Mouse (Mus musculus): ENCODE measurements around the gene Thap7. TPM values are rescaled to one million over a fixed set of nuclear protein-coding genes. Genes with fewer than 3 reads are reported as not detected.

The Thap7 gene
- total and polyA plus RNA-seq, 2 experiments: 15.1 to 49.2 TPM

DNA sequence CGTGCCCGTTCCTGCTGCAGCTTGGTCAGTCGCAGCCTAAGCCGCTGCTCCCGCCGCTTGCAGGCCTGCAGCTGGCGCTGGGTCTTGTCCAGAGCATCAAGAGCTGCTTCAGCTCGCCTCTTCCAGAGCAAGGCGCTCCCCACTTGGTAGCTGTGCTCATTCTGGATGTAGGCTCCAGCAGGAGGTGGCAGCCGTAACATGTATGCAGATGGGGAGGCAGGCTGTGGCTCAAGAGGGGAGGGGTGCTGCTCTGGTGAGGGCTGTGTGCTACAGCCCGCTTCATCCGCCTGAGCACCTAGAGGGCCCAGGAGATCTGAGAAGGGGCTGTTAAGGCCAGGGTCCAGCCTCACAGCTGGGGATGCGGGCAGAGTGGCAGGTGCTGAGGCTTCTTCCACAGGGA lies 2.7 kb downstream of the Thap7 start:
- Histone ChIP-seq H3K4me1 (ENCODE audit: control insufficient read depth, insufficient read depth, low read length) (peaks cover 12% of the 10 kb centered on the region), H3K9ac (ENCODE audit: low read depth, low read length) (no peak overlapping the region), H3K36me3 (ENCODE audit: control insufficient read depth, insufficient read depth, low read length) (peaks cover 8% of the 10 kb centered on the region; the same call in 1 of the 2 replicates), H3K27me3 (ENCODE audit: control insufficient read depth, insufficient read depth, low read length) (no peaks in the 10 kb centered on the region), H3K27ac (replicated peaks; ENCODE audit: insufficient read depth, low read depth, low read length) (no peak overlapping the region), H3K79me2 (ENCODE audit: control insufficient read depth, insufficient read depth, low read length) (peaks cover 3% of the 10 kb centered on the region; the same call in 1 of the 2 replicates), H3K4me3 (ENCODE audit: insufficient read depth, low read depth, low read length) (no peak overlapping the region)
- TF ChIP-seq POLR2A (IDR thresholded peaks at IDR 0.05; ENCODE audit: extremely low read depth, insufficient read depth, low read length) (no peak), CTCF (IDR thresholded peaks at IDR 0.05; ENCODE audit: low read depth, low read length) (no peak)
- DNase-seq (ENCODE audit: extremely low read depth, low read depth, low spot score): no peak
- 97% methylated on average over 13 of the region's 13 CpGs for WGBS

- peaks cover 8% of the 10 kb centered on the region; the same call in 1 of the 2 replicates for H3K36me3 ChIP-seq (ENCODE audit: control insufficient read depth, insufficient read depth, low read length)
Observed at GRCm38 (mm10) chr16:17527606-17528005, 3.3 kb downstream of the Thap7 start.

GRCm38 (mm10) chr16:17526223-17526622 lies 4.7 kb downstream of the Thap7 start:
- no peak for DNase-seq (ENCODE audit: extremely low read depth, low read depth, low spot score)
- H3K27me3 ChIP-seq (ENCODE audit: control insufficient read depth, insufficient read depth, low read length): no peaks in the 10 kb centered on the region
- H3K27ac ChIP-seq (replicated peaks; ENCODE audit: insufficient read depth, low read depth, low read length): no peak overlapping the region
- peaks cover 3% of the 10 kb centered on the region; the same call in 1 of the 2 replicates for H3K79me2 ChIP-seq (ENCODE audit: control insufficient read depth, insufficient read depth, low read length)
- peaks cover 10% of the 10 kb centered on the region; the same call in 1 of the 2 replicates for H3K36me3 ChIP-seq (ENCODE audit: control insufficient read depth, insufficient read depth, low read length)
- TF ChIP-seq CTCF (IDR thresholded peaks at IDR 0.05; ENCODE audit: low read depth, low read length): no peak
- no peak for TF ChIP-seq POLR2A (IDR thresholded peaks at IDR 0.05; ENCODE audit: extremely low read depth, insufficient read depth, low read length)
- H3K9ac ChIP-seq (ENCODE audit: low read depth, low read length): no peak overlapping the region
- H3K4me3 ChIP-seq (ENCODE audit: insufficient read depth, low read depth, low read length): no peak overlapping the region
- H3K4me1 ChIP-seq (ENCODE audit: control insufficient read depth, insufficient read depth, low read length): peaks cover 4% of the 10 kb centered on the region
- 87% methylated on average over 6 of the region's 6 CpGs for WGBS

More at GRCm38 (mm10) chr16:17527606-17528005, 3.3 kb downstream of the Thap7 start:
- H3K9ac ChIP-seq (ENCODE audit: low read depth, low read length): no peak overlapping the region
- no peaks in the 10 kb centered on the region for H3K27me3 ChIP-seq (ENCODE audit: control insufficient read depth, insufficient read depth, low read length)
- H3K79me2 ChIP-seq (ENCODE audit: control insufficient read depth, insufficient read depth, low read length): peaks cover 3% of the 10 kb centered on the region; the same call in 1 of the 2 replicates
- no peak overlapping the region for H3K4me3 ChIP-seq (ENCODE audit: insufficient read depth, low read depth, low read length)
- H3K27ac ChIP-seq (replicated peaks; ENCODE audit: insufficient read depth, low read depth, low read length): no peak overlapping the region
- peaks cover 10% of the 10 kb centered on the region for H3K4me1 ChIP-seq (ENCODE audit: control insufficient read depth, insufficient read depth, low read length)
- no peak for DNase-seq (ENCODE audit: extremely low read depth, low read depth, low spot score)
- TF ChIP-seq CTCF (IDR thresholded peaks at IDR 0.05; ENCODE audit: low read depth, low read length) (no peak), POLR2A (IDR thresholded peaks at IDR 0.05; ENCODE audit: extremely low read depth, insufficient read depth, low read length) (no peak)

- peaks cover 12% of the 10 kb centered on the region; the same call in 1 of the 2 replicates for H3K36me3 ChIP-seq (ENCODE audit: control insufficient read depth, insufficient read depth, low read length)
- peaks cover 4% of the 10 kb centered on the region for H3K4me1 ChIP-seq (ENCODE audit: control insufficient read depth, insufficient read depth, low read length)
- no peak for DNase-seq (ENCODE audit: extremely low read depth, low read depth, low spot score)
- H3K9ac ChIP-seq (ENCODE audit: low read depth, low read length): no peak overlapping the region
- H3K4me3 ChIP-seq (ENCODE audit: insufficient read depth, low read depth, low read length): no peak overlapping the region
- 80% methylated on average over 3 of the region's 3 CpGs for WGBS
- H3K27me3 ChIP-seq (ENCODE audit: control insufficient read depth, insufficient read depth, low read length): no peaks in the 10 kb centered on the region
- no peak overlapping the region for H3K27ac ChIP-seq (replicated peaks; ENCODE audit: insufficient read depth, low read depth, low read length)
- H3K79me2 ChIP-seq (ENCODE audit: control insufficient read depth, insufficient read depth, low read length): peaks cover 3% of the 10 kb centered on the region; the same call in 1 of the 2 replicates
- TF ChIP-seq CTCF (IDR thresholded peaks at IDR 0.05; ENCODE audit: low read depth, low read length): no peak
- no peak for TF ChIP-seq POLR2A (IDR thresholded peaks at IDR 0.05; ENCODE audit: extremely low read depth, insufficient read depth, low read length)
Observed at GRCm38 (mm10) chr16:17525524-17525923, 5.4 kb downstream of the Thap7 start.

- Histone ChIP-seq H3K9ac (ENCODE audit: low read depth, low read length) (no peak overlapping the region), H3K27me3 (ENCODE audit: control insufficient read depth, insufficient read depth, low read length) (no peaks in the 10 kb centered on the region), H3K4me1 (ENCODE audit: control insufficient read depth, insufficient read depth, low read length) (no peaks in the 10 kb centered on the region), H3K27ac (replicated peaks; ENCODE audit: insufficient read depth, low read depth, low read length) (no peak overlapping the region), H3K4me3 (ENCODE audit: insufficient read depth, low read depth, low read length) (no peak overlapping the region), H3K79me2 (ENCODE audit: control insufficient read depth, insufficient read depth, low read length) (no peaks in the 10 kb centered on the region), H3K36me3 (ENCODE audit: control insufficient read depth, insufficient read depth, low read length) (peaks cover 17% of the 10 kb centered on the region; the same call in 1 of the 2 replicates)
- 96% methylated on average over 11 of the region's 11 CpGs for WGBS
- DNase-seq (ENCODE audit: extremely low read depth, low read depth, low spot score): no peak
- TF ChIP-seq CTCF (IDR thresholded peaks at IDR 0.05; ENCODE audit: low read depth, low read length) (no peak), POLR2A (IDR thresholded peaks at IDR 0.05; ENCODE audit: extremely low read depth, insufficient read depth, low read length) (no peak)
Observed at GRCm38 (mm10) chr16:17524156-17524555, 6.8 kb downstream of the Thap7 start.

DNA sequence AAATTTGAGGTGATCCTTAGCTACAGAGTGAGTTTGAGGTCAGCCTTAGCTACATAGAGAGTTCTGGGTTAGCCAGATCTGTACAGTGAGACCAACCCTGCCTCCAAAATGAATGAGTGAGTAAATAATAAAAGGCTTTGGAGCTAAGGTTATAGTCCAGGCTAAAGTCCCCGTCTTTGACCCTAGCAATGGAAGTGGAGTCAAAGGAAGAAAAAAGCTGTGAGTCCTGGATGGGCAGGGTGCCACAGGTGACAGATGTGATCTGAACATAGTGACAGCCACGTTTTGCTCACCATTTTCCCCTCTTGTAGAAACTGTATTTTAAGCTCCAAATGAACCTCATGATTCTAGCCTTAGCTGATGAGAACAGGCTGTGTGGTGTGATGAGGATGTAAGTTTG lies 12.0 kb downstream of the Thap7 start:
- H3K4me3 ChIP-seq (ENCODE audit: insufficient read depth, low read depth, low read length): no peak overlapping the region
- H3K27ac ChIP-seq (replicated peaks; ENCODE audit: insufficient read depth, low read depth, low read length): no peak overlapping the region
- no peak overlapping the region for H3K9ac ChIP-seq (ENCODE audit: low read depth, low read length)
- H3K79me2 ChIP-seq (ENCODE audit: control insufficient read depth, insufficient read depth, low read length): no peaks in the 10 kb centered on the region
- no peaks in the 10 kb centered on the region; the same call in 1 of the 2 replicates for H3K4me1 ChIP-seq (ENCODE audit: control insufficient read depth, insufficient read depth, low read length)
- 16% methylated on average over 2 of the region's 2 CpGs for WGBS
- peak; percentile 59 for DNase-seq (ENCODE audit: extremely low read depth, low read depth, low spot score)
- TF ChIP-seq POLR2A (IDR thresholded peaks at IDR 0.05; ENCODE audit: extremely low read depth, insufficient read depth, low read length) (no peak), CTCF (IDR thresholded peaks at IDR 0.05; ENCODE audit: low read depth, low read length) (no peak)
- no peaks in the 10 kb centered on the region for H3K27me3 ChIP-seq (ENCODE audit: control insufficient read depth, insufficient read depth, low read length)
- peaks cover 14% of the 10 kb centered on the region; the same call in 1 of the 2 replicates for H3K36me3 ChIP-seq (ENCODE audit: control insufficient read depth, insufficient read depth, low read length)
